Mouse (Mus musculus) megakaryocyte-erythroid progenitor cell, adult 5-6 weeks (primary cell): Measurements from ENCODE around the gene Cxcr4. TPM values are rescaled to one million over a fixed set of nuclear protein-coding genes. Genes with fewer than 3 reads are reported as not detected.
A peak's percentile ranks its signal among the peaks of the same experiment; 100 is the strongest.

Source experiments
- ATAC-seq: replicated peaks from 2 replicates; pipeline ENCODE4 v1.8.0; 2016; ENCODE audit warnings: mild to moderate bottlenecking, inconsistent platforms; ENCODE audit not compliant: severe bottlenecking, poor library complexity, low FRiP score, low TSS enrichment
- total RNA-seq, 2 experiments: library from RNA; stranded (forward) in 1 of 2; stranded (reverse) in 1 of 2; fragments of 200-1000, 215-1000 nt in 1 of 2; fragments of >200 nt in 1 of 2; fragmentation: Nextera tagmentation in 1 of 2; gene quantifications; 2 replicates each; pipeline ENCODE4 v1.2.3; 2014 to 2017

The Cxcr4 gene
- total RNA-seq (2014; fragmentation: Nextera tagmentation), result 29.9 and 35.0 TPM in 2 replicates
- 22.7 and 29.0 TPM in 2 replicates for total RNA-seq (2017)

GRCm38 (mm10) chr1:128592211-128592741, at the start of gene Cxcr4:
Gene Cxcr4 (minus strand): TSS chr1:128592293.
- ATAC-seq, result peak; percentile 68

GRCm38 (mm10) chr1:128639707-128640107, 47.6 kb upstream of the Cxcr4 start:
- no peak for ATAC-seq

GRCm38 (mm10) chr1:128637230-128637740, 45.2 kb upstream of the Cxcr4 start:
- ATAC-seq, result no peak

- ATAC-seq, result no peak
Measured at GRCm38 (mm10) chr1:128636258-128637229, 44.5 kb upstream of the Cxcr4 start.

- no peak for ATAC-seq
Measured at GRCm38 (mm10) chr1:128633711-128634379, 41.8 kb upstream of the Cxcr4 start.

GRCm38 (mm10) chr1:128632522-128632921, 40.4 kb upstream of the Cxcr4 start:
- no peak for ATAC-seq

- peak; percentile 33 for ATAC-seq
Measured at GRCm38 (mm10) chr1:128626144-128626678, 34.1 kb upstream of the Cxcr4 start.

GRCm38 (mm10) chr1:128623594-128623887, 31.4 kb upstream of the Cxcr4 start:
- ATAC-seq, result no peak

- peak; percentile 37; the same call in 1 of the 2 replicates for ATAC-seq
Measured at GRCm38 (mm10) chr1:128622867-128623593, 30.9 kb upstream of the Cxcr4 start.

- ATAC-seq, result no peak
Measured at GRCm38 (mm10) chr1:128617654-128618310, 25.7 kb upstream of the Cxcr4 start.

GRCm38 (mm10) chr1:128616586-128616985, 24.5 kb upstream of the Cxcr4 start:
- ATAC-seq, result no peak

GRCm38 (mm10) chr1:128615459-128615806, 23.3 kb upstream of the Cxcr4 start:
- peak; percentile 64 for ATAC-seq

GRCm38 (mm10) chr1:128614653-128615458, 22.8 kb upstream of the Cxcr4 start:
- ATAC-seq, result peak; percentile 75

GRCm38 (mm10) chr1:128608119-128608518, 16.0 kb upstream of the Cxcr4 start:
- ATAC-seq, result no peak

GRCm38 (mm10) chr1:128607423-128607822, 15.3 kb upstream of the Cxcr4 start:
- no peak for ATAC-seq

GRCm38 (mm10) chr1:128605794-128606193, 13.7 kb upstream of the Cxcr4 start:
- ATAC-seq, result no peak

- ATAC-seq, result no peak
Measured at GRCm38 (mm10) chr1:128602688-128603385, 10.7 kb upstream of the Cxcr4 start.
